Mouse (Mus musculus): ENCODE results near the gene Lpcat4.
"Not testable (repeated sequence)": the region's sequence is repeated elsewhere in the genome, so short reads cannot be mapped to it uniquely, and the experiment has no call there.

Lpcat4 gene

DNA sequence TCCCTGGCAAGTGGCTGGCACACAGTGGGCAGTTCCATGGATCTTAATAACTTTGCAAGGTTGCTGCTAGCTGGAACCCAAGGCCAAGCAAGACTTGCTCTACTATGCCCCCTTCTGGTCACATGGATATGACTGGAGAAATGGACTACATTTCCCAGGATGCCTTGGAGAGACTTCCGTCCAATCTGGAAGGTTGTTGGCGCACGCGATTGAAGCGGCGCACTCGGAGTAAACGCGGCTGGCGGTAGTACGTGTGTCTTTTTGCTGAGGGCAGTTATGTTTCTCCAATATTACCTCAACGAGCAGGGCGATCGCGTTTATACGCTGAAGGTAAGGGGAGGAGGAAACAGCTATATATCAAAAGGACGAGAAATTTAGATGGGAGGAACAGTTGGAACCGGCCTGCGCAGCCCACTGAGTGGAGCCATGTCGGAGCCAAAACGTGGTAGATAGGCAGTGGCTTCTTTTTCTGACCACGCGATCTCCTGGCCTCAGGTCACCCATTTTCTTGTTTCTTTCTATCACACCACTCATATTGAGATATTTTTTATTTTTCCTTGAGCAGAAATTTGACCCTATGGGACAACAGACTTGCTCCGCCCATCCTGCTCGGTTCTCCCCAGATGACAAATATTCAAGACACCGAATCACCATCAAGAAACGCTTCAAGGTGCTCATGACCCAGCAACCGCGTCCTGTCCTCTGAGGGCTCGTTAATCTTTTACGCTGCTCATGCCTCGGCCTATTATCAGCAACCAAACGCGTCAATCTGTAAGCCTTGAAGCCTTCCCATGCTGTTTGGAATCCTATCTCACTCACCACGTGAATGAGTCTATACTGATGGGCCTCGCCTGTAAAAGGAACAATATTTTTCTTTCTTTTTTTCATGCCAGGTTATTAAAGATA is 22.7 kb downstream of the Lpcat4 start, which contains the start of gene Nop10:
TSS of gene Nop10 (plus strand) at position 179 of the 906 bp plus-strand sequence.
- peak; percentile 96 for DNase-seq (ENCODE audit: extremely low spot score, low read depth, low spot score)

DNA sequence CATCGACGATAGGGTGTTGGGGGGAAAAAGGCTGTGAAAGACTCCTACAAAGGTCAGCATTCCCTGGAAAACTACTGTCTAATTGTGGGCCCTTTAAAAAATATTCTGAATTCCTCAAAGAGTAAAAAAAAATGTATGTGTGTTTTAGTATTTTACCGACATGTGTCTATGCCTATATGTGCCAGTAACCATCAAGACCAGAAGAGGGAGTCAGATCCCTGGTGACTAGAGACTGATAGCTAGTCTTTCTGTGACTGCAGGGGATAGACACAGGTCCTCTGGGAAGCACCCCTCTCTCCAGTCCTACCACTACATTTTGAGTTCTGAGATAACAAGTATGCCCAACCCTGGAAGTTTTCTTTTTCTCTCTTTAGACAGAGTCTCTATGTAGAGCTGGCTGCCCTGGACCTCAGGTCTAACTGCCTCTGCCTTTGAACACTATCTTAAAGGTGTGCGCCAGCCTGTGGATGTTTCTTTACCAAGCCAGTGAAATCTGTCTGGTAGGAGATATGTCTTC is 23.6 kb downstream of the Lpcat4 start:
- no peak for DNase-seq (ENCODE audit: extremely low spot score, low read depth, low spot score)

DNA sequence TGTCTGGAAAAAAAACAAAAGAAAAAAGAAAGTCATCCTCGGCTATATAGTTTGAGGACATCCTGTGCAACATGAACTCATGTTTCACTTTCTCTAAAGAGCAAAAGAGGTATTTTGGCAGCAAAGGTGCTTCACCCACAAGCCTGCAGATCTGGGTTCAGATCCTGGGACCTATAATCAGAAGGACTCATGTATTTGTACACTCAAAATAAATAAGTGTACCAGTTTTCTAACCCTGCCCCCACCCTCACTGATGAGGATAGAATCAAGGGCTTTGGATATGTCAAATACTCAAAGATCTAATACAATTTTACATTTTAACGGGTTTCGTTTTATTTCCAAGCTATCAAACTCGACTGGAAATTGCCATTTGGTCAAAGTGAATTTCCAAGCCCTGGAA is 25.1 kb downstream of the Lpcat4 start:
- DNase-seq (ENCODE audit: extremely low spot score, low read depth, low spot score): no peak

DNA sequence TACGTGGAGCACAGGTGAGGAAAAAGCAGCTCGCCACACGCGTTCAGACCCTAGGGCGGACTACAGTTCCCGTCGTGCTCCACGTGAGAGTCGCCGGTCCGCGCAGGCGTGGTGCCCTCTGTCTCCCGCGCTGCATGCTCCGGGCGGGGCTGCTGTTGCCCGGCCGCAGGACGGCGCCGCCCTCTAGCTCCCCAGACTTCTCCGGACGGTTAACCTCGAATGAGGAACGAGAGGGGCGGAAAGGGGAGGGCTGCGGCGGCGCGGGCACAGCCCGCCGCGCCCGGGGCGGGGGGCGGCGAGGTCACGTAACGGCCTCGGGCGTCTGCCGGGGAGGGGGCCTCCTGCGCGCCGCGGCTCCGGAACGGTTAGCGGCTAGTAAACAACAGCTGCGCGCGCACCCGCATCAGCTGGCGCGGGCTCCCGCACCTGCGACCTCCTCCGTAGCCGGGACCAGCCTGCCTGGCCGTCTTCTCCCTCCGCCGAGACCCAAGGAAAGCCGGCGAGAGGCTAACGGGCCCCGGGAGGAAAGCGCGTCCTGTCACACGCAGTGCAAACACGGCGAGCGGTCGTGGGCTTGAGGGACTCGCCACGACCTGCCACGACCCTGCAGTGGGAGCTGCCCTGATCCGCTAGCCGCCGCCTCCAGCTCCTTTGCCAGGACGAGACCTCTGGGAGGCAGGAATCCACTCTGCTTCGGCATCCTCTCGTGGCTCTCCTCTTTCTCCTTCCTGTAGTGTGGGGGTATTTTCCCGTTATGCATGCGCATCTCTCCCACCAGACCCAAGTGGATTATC is 26.4 kb downstream of the Lpcat4 start, which contains the start of gene Slc12a6:
TSS of gene Slc12a6 (plus strand) at position 378 of the 794 bp plus-strand sequence.
- no peak for DNase-seq (ENCODE audit: extremely low spot score, low read depth, low spot score)

DNA sequence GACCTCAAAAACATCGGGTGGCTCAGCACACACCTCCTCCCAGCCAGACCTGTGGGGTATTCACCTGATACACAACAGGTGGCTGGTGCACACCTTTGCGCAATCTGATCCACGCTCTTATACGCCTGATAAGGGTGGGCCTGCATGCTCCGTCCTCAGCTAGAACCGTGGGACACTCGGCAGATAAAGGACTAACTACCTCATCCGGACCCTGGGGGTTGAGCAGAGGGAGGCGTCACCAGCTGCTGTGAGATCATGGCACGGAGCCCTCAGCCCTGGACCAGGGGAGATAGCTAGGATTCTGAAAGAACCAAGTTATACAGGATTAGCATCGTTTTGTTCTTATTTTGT is 26.9 kb downstream of the Lpcat4 start, which contains the start of gene Gm21985:
TSS of gene Gm21985 (plus strand) at position 73 of the 351 bp plus-strand sequence.
- no peak for DNase-seq (ENCODE audit: extremely low spot score, low read depth, low spot score)

DNA sequence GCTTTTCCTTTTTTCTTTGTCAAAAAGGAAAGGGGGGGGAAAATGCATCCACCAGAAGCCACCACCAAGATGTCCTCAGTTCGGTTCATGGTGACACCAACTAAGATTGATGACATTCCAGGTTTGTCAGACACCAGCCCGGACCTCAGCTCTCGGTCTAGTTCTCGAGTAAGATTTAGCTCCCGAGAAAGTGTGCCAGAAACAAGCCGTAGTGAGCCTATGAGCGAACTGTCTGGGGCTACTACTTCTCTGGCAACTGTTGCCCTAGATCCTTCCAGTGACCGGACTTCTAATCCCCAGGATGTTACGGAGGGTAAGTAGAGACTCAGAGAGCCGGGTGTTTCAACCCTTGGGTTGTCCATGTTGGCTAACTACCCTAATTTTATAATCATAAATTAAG is 27.5 kb downstream of the Lpcat4 start:
- no peak for DNase-seq (ENCODE audit: extremely low spot score, low read depth, low spot score)

DNA sequence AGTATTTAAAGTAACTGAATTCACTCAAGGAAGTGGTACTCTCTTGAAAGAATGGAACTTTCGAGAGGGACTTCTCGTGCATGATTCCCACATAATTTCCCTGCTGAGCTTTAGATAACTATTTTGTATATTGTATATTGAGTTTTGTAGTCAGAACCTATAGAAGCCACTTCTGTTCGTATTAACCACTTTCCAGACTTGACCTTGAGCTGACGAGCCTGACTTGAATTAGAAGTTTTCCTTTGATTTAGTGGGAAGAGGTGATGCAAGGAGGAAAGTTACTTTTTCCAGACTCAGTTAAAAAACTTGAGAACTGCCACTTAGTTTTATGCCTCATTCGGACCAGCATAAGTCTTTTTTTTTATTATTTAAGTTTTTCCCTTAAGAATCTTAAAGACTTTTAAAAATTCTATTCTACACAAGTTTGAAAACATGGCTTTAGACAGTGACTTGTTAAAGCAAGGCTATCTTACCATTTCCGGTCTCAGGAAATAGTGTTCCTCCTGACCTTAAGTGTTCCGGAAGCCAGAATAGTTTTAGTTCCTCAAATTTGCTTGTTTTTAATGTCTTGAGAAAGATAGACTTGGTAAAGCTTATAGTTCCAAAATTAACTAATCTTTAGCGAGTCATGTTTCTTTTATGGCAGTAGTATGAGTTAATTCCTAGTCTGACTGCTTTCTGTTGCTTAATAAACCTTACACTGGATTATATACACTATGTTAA is 28.4 kb downstream of the Lpcat4 start:
- DNase-seq (ENCODE audit: extremely low spot score, low read depth, low spot score): no peak

DNA sequence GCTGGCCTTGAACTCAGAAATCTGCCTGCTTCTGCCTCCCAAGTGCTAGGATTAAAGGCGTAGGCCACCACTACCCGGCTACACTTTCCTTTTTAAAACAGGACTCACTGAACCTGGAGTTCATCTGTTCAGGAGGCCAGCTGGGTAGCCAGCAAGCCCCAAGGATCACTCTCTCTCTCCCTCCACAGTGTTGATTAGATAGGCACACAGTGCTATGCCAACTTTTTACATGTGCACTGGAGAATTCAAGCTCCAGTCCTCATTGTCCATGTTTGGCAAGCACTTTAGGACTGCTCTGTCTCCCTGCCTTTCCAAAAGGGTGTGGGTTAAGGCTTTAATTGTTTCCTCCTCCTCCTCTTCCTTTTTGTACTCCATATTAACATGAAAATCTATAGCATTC is 30.7 kb downstream of the Lpcat4 start:
- DNase-seq (ENCODE audit: extremely low spot score, low read depth, low spot score): no peak

DNA sequence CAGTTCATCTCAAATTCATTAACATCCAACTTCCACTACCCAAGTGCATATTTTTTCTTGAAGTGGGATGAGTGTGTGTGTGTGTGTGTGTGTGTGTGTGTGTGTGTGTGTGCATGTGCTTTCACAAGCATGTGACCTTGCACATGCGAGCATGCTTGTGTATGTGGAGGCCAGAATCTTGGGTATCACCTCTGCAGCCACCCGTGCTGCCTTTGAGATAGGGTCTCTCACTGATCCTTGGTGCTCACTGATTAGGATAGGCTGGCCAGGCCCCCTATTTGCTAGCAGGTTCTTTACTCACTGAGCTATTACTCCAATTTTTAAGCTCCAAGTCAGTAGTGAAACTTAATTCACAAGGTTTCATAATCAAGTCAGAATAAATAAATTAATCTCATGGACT is 33.6 kb downstream of the Lpcat4 start:
- no peak for DNase-seq (ENCODE audit: extremely low spot score, low read depth, low spot score)

DNA sequence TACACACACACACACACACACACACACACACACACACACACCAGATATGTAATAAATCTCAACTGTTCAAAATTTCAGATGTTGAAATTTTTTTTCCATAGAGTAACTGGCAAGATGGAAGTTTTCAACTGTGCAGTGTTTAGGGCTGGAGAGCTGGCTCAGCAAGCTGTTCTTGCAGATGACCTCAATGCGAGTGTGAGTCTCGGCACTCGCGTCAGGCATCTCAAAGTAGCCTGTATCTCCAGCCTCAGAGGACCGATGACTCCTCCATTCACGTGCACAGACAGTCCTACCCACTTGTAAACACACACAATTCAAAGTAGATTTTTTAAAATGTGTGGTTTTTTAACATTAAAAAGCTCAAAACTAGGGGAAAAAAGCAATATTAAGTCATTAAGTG is 34.2 kb downstream of the Lpcat4 start:
- DNase-seq (ENCODE audit: extremely low spot score, low read depth, low spot score): no peak

DNA sequence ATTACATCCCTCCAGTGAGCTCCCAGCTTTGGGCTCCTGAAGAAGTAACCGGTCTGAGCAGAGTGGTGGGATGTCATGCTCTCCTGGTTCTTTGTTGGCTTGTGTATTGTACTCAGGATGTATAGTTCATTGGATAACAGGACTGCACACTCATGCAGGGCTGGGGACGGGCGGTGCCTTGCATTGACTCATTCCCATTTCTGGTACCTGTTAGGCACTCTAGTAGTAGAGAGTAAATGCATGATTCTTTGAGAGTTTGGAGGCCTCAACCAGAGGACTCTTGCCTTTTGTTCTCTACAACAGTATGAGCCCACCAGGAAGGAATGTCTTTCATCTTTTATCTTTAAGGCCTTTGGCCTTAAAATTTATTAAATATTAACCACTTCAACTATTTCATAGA is 37.6 kb downstream of the Lpcat4 start:
- DNase-seq (ENCODE audit: extremely low spot score, low read depth, low spot score): no peak

DNA sequence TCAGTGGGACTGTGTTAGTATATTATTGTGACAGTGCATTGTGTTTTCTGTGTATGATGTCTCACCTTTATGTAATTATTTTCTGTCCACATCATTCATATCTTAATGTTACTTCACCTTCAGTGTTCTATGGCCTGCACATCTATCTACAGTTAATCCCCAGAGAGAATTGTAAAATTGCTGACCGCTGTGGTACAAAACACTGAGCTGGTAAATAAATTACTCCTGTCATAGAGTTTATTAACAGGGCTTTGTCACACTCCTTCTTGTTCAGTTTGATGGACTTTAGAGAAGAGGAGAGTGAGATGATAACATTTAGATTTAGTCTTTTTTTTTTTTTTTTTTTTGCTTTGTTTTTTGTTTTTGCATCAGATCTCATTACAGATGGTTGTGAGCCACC is 43.6 kb downstream of the Lpcat4 start:
- DNase-seq (ENCODE audit: extremely low spot score, low read depth, low spot score): no peak

DNA sequence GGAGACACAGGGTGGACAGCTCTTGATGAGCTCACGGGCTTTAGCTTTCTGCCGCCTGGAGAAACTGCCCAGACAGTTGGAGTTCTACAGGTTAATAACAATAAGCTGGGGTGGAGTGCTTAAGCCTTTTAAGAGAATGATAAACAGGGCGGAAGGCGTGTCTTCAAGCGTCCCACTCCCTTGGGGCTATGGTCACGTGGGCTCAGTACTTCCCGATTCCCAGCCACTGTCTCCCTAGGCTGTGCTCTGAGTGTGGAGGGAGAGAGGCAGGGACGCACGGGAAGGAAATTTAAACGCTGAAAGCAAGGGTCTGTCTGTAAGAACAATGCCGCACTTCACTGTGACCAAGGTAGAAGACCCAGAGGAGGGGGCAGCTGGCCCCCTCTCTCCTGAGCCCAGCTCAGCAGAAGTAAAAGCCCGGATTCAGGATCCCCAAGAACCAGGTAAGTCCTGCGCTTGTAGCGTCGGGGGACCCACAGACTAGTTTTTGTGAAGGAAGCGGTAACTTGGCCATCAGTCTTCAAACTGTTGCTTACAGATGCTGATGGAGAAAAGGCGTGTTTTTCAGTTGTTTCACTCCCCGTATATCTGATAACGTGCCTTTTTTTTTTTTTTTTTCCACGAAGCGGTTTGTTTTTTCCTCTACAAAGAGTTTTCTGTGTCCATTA is 45.2 kb downstream of the Lpcat4 start:
- DNase-seq (ENCODE audit: extremely low spot score, low read depth, low spot score): no peak

DNA sequence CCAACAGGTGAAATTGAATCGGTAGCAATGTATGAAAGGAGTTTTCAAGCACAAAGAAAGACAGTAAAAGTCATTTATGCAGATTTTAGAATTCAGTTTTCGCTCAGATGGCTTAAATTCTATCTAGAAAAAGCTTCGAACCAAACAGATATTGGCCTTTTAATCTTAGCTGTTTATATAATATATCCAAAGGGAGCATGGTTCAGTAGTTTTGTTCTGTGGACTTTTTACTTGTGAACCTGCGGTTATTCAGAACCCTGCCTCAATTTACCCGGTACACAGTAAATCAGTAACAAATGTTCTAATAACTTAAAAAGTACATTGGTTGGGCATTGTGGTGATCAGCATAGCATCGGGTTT is 45.7 kb downstream of the Lpcat4 start:
- no peak for DNase-seq (ENCODE audit: extremely low spot score, low read depth, low spot score)

DNA sequence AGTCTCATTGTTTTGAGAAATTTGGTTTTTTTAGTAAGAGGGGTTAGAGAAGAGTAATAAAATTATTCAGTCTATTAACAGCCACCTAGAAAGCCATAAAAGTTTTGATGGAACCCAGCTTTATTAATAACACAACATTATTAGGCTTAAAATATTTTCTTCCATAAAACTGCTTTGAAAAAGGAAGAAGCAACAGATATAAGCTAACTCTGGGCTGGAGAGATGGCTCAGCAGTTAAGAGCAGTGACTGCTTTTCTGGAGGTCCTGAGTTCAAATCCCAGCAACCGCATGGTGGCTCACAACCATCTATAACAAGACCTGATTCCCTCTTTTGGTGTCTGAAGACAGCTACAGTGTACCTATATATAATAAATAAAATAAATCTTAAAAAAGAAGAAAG is 46.8 kb downstream of the Lpcat4 start:
- DNase-seq (ENCODE audit: extremely low spot score, low read depth, low spot score): not testable (repeated sequence)

DNA sequence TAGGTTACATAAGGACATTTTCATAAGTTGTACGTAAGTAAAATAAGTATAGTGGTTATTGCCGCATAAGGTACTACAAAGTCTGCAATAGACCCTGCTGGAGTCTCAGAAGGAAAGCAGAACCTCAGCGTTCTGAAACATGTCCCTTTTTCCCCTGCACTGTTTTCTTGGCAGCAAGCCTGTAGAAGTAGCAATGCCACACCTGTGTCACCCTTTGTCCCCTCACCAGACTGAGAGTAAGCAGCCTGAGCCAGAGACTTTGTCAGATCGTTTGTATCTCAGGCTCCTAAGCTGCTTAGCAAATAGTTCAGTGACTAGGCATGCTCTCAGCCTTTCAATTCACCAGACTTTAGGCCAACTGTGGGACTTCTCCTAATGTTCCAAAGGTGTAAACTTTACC is 47.8 kb downstream of the Lpcat4 start:
- no peak for DNase-seq (ENCODE audit: extremely low spot score, low read depth, low spot score)

DNA sequence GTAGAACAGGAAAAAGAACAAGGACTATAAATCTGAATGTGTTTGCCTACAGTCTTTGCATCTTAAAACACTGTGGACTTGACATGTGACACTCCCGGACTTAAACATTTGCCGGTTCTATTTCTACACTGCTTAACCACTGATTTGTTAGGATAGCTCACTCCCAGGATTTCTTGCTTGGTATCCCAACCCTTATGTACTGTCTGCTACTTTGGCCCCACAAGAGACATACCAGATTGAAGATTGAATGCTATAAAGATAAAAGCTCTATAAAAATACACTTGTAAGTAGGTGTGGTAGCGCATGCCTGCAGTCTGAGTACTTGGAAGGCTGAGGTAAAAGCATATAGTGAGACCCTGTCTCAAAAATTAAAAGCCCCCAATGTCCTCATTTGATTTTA is 50.2 kb downstream of the Lpcat4 start:
- DNase-seq (ENCODE audit: extremely low spot score, low read depth, low spot score): no peak

DNA sequence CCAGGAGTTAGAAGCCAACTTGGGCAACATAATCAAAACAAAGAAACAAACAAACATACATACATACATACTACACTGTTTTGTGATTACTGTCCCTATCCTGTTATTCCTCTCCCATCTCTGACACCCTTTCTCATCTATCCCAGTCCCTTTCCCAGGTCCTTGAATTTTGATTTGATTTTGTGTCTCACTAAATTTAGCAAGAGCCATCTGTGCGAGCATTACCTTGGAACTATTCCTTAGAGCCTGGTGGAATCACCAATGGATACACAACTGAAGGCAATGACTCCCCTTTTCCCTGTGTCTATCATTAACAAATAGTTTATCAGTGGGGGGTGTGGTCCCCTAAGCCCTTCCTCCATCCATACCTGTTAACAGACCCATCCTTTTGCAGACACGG is 53.6 kb downstream of the Lpcat4 start:
- no peak for DNase-seq (ENCODE audit: extremely low spot score, low read depth, low spot score)

DNA sequence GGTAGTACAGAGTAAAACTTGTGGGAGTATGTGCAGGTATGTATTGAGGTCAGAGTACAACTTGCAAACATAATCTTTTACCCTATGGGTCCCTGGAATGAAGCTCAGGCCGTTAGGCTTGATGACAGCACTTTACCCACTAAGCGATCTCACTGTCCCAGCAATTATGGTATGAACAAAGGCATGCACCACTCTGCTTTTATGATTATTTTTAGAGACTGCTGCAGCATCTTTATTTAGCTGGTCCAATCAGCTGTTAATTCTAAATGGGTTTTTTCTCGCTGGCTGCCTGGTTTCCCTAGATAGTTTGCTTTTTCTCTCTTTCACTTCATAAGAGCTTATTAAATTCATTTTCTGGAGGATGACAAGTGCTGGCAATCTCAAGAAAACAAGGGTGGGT is 56.9 kb downstream of the Lpcat4 start:
- DNase-seq (ENCODE audit: extremely low spot score, low read depth, low spot score): no peak

All from hindlimb bud, embryonic 11.5 days (tissue).